Mouse (Mus musculus) liver, adult 2 months (tissue): Measurements from ENCODE around the gene Trpm2.
"Not testable (repeated sequence)": the region's sequence is repeated elsewhere in the genome, so short reads cannot be mapped to it uniquely, and the experiment has no call there.

ENCODE experiments used
- CTCF ChIP-seq: fragments of 200-500 bp; IDR thresholded peaks from 2 replicates; pipeline ENCODE4 v1.5.1; 2011; ENCODE audit warnings: low read depth, low read length, control low read depth
- POLR2A ChIP-seq: fragments of 200-500 bp; IDR thresholded peaks from 2 replicates; pipeline ENCODE4 v1.6.1; 2011; ENCODE audit warnings: low read length, control low read depth; ENCODE audit not compliant: insufficient read depth; ENCODE audit errors: extremely low read depth

DNA sequence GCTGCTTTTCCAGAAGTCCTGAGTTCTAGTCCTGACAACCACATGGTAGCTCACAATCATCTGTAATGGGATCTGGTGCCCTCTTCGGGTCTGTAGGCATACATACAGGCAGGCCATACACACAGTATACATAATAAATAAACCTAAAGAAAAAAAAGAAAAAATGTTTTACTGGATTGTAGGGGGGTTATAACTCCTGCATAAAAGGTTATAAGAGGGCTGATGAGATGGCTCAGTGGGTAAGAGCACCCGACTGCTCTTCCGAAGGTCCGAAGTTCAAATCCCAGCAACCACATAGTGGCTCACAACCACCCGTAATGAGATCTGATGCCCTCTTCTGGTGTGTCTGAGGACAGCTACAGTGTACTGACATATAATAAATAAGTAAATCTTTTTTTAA lies 40.8 kb upstream of the Trpm2 start:
- TF ChIP-seq CTCF, POLR2A: not testable (repeated sequence)
